Mouse (Mus musculus) monocyte, adult 5-6 weeks (primary cell): ENCODE measurements around the gene Apod. TPM values are rescaled to one million over a fixed set of nuclear protein-coding genes. Genes with fewer than 3 reads are reported as not detected.

ENCODE experiments used
- total RNA-seq: library from RNA; stranded (forward); fragments of 200-1000, 200-491, 200-594 nt; gene quantifications from 3 replicates; pipeline ENCODE4 v1.2.3, GENCODE M21; 2017

Apod gene
- total RNA-seq, 1 experiment from 2014 or later, result not detected

Other genes starting within 250 kb of the Apod start
- 2.2 to 8.6 TPM (median 4.5 TPM) in 3 replicates for gene Xxylt1, start 233.4 kb downstream of the Apod start, total RNA-seq
- gene Acap2, start 113.6 kb downstream of the Apod start, total RNA-seq, result 89.4 to 118 TPM (median 107 TPM) in 3 replicates
- 79.6 to 110 TPM (median 91.3 TPM) in 3 replicates for gene Ppp1r2, start 39.5 kb downstream of the Apod start, total RNA-seq
- gene Bdh1, start 107.5 kb upstream of the Apod start, total RNA-seq, result 0.68 to 3.1 TPM (median 1.2 TPM) in 3 replicates